Mouse (Mus musculus): ENCODE data around the gene Mb.
"Not testable (repeated sequence)": the region's sequence is repeated elsewhere in the genome, so short reads cannot be mapped to it uniquely, and the experiment has no call there.

Gene Mb

GRCm38 (mm10) chr15:77065259-77065852 is 14.9 kb upstream of the Mb start:
- DNase-seq (ENCODE audit: low read depth), result no peak

GRCm38 (mm10) chr15:77062746-77063145 is 12.3 kb upstream of the Mb start:
- DNase-seq (ENCODE audit: low read depth), result no peak

DNA sequence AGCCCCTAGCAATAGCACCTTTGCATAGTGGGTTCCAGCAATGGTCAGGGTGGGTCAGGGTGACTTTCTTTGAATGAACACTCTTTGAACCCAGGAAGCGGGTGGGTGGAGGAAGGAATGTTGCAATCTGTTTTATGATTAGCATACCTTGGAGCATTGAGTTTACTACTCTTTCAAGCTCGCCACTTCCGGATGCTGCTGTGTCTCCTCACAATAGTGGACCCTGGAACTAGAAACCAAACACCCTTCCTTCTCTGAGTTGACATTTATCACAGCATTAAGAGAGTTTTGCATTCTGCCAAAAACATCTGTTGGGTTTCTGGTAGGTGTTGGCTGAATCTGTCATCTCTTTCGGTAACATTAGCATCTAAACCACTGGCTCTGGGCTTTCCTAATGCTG is 8.9 kb upstream of the Mb start:
- not testable (repeated sequence) for DNase-seq (ENCODE audit: low read depth)

GRCm38 (mm10) chr15:77058566-77058965 is 8.1 kb upstream of the Mb start:
- DNase-seq (ENCODE audit: low read depth), result no peak

DNA sequence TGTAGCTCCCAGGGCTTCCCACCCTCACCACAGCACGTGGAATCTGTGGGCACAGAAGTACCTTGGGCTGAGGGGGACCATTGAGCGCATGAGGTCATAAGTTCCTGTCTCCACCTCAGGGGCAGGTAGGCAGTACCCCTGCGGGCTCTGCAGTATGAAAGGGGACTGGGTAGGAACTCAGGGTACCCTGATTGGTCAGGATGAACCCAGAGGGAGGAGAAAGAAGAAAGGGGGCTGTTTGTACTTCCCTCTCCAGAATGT is 6.3 kb upstream of the Mb start:
- no peak for DNase-seq (ENCODE audit: low read depth)

- no peak for DNase-seq (ENCODE audit: low read depth)
Observed at GRCm38 (mm10) chr15:77056001-77056790, 5.7 kb upstream of the Mb start.

DNA sequence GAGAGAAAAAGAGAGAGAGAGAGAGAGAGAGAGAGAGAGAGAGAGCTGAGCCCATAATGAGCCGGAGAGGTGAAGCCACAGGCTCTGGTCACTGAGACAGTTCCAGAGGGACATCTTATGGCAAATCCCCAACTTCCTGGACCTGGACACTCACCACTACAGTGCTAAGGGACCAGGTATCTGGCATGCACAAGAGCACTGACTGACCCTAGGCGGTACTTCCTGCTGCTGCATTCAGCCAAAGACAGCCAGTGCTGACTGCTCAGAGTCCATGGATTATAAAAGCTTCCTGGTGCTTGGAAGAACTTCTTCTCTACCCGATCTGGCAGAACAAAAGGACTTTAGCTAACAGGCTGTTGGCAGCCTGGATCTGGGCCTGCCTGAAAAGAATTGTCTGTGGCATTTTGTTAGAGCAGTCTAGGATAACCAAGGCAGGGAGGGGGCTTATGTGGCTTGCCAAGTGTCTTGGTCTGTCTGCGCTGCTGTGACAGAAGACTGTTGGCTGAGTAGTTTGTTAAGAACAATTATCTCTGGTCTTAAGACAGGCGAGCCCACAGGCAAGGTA is 4.2 kb upstream of the Mb start:
- DNase-seq (ENCODE audit: low read depth), result no peak

DNA sequence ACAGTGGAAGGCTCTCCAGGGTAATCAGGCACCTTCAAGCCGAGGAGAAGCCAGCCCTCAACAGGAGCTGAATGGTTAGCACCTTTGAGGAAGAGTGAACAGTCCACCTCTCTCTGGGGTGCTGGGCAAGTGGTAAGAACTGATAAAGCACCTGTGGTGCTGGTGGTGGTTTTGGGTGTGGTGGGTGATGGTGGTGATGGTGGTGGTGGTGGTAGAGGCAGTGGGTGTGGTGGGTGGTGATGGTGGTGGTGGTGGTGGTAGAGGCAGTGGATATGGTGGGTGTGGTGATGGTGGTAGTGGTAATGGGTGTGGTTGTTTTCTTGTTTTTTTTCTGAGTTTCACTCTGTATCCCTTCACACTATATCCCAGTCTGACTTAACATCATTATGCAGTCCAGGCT is 2.6 kb upstream of the Mb start:
- DNase-seq (ENCODE audit: low read depth), result no peak

- DNase-seq (ENCODE audit: low read depth), result no peak
Observed at GRCm38 (mm10) chr15:77052176-77052575, 1.7 kb upstream of the Mb start.

- DNase-seq (ENCODE audit: low read depth), result no peak
Observed at GRCm38 (mm10) chr15:77045609-77046008, 4.9 kb downstream of the Mb start.

- DNase-seq (ENCODE audit: low read depth), result no peak
Observed at GRCm38 (mm10) chr15:77044597-77045320, 5.7 kb downstream of the Mb start, which contains the start of gene Apol6. Apol6 (plus strand) TSS chr15:77044729.

GRCm38 (mm10) chr15:77040784-77041183 is 9.7 kb downstream of the Mb start:
- DNase-seq (ENCODE audit: low read depth), result no peak

DNA sequence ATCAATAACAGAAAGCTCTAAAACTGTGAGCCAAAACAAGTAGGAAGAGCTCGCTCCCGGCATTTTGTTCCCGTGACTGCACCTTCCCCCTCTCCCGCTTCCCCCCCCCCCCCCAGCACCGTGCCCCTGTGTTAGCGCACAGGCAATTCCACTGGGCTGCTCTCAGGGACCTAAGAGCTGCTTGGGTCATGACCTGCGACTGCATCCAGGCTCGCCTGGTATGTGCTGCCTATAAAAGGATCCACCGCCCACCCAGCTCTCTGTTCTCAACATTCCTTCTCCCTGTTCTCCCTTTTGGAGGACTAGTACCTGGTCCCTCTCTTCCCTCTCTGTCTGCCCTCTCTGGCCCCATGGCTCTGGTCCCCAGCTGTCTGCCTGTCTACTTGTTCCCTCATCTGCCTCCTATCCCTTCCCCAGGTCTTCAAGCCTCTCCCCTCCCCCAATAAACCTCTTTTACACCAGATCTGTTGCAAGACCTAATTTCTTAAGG is 11.2 kb downstream of the Mb start:
- no peak for DNase-seq (ENCODE audit: low read depth)

GRCm38 (mm10) chr15:77037278-77038161 is 12.9 kb downstream of the Mb start:
- no peak for DNase-seq (ENCODE audit: low read depth)

DNA sequence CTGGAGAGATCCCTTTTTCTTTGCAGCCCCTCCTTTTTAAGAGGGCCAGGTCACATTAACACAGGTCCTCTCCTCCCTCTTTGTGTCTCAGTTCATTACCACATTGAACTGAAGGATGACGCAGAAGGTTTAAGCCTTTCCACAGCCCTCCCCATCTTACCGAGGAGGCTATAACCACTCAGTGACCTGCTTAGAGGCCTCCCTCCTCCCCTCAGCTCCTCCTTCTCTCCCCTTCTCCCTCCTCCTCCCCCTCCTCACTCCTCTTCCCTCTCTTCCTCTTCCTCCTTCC is 13.5 kb downstream of the Mb start:
- DNase-seq (ENCODE audit: low read depth), result no peak

DNA sequence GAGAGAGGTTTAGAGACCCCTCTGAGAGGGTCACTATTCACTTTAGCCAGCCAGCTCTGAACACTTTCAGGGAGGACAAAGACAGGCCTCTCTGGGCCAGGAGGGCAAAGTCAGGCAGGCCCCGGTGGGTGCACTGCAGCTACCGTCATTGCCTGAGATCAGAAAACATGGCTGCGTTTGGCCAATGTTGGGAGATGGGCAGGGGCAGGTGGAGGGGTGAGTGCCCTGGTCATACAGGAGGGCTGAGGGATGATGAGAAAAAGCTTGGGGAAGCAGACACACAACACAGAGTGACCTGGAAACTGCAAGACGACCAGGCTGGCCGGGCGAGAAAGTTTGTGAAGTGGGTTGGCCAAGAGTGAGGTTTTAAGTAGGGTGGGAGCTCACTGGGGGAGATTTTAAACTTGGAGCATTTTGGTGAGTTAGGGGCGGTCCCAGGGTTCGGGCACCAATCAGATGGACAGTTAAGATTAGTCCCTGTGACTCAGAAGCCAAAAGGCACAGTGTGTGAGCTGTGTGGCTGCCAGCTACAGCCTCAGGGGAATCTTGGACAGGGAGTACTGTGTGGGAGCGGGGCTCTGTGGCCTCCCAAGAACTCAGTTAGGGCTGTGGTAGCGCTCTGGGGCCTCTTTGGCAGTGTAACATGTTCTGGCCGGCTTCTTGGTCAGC is 14.0 kb downstream of the Mb start:
- DNase-seq (ENCODE audit: low read depth), result no peak

DNA sequence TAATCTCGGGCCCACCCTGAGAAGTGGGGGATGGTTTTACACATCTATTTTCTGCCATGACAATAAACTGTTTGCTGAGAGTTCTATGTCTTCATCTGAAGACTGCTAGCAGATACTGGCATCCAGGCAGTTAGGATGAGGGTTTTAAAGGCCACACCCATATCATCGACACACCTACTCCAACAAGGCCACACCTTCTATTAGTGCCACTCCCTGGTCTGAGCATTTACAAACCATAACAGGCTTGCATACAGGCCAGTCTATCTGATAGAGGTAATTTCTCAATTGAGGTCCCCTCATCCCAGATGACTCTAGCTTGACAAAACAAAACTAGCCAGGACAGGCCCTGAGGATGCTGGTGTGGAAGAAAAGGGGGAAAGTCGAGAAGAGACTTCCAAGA is 14.8 kb downstream of the Mb start:
- DNase-seq (ENCODE audit: low read depth), result no peak

DNA sequence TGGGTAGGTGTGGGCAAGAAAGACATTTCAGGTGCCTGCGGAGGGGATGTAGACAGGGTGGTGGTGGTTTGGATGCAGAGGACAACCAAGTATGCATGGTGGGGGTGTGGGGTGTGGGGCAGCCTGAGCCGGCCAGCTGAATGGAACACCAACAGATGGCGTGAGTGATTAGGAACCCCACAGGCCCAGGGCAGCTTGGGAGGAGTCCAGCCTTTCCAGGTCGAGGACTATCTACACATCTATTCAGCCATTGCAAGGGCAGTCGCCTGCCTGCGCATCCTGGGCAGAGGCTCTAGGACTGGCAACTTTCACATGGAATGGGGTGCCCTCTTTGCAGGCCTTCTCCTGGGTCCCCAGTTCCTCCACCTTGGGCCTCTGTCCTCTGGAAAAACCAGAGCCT is 15.9 kb downstream of the Mb start:
- DNase-seq (ENCODE audit: low read depth), result no peak

- no peak for DNase-seq (ENCODE audit: low read depth)
Observed at GRCm38 (mm10) chr15:77031271-77031670, 19.2 kb downstream of the Mb start.

GRCm38 (mm10) chr15:77029331-77029991 is 21.0 kb downstream of the Mb start:
- peak; percentile 56 for DNase-seq (ENCODE audit: low read depth)

DNA sequence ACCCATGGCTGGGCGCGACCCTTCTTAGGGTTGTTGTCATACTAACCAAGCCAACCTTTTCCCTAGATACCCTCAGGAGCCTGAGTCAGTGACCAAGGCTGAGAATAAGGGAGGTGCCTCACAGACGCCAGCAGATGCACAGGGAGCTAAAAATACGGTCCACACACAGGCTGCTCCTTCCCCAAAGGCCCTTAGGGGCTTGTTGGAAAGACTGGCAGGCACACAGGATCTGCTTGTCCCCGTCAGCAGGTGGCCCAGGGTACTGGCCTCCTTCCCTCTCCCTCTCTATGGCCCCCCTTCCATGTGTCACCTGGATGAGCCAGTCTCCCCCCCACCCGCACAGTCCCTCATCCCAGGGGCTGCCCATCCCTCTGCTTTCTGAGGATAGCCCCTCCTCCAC is 22.8 kb downstream of the Mb start:
- no peak for DNase-seq (ENCODE audit: low read depth)

All from naive thymus-derived CD4-positive, alpha-beta T cell, adult 2 months (primary cell).